Mouse (Mus musculus) heart, adult 9 months (tissue): ENCODE measurements around the gene Rfx7.
"Not testable (repeated sequence)": the region's sequence is repeated elsewhere in the genome, so short reads cannot be mapped to it uniquely, and the experiment has no call there.

ENCODE experiments used
- DNase-seq, 2 experiments: peaks; one replicate each; pipeline ENCODE4 v3.0.0; 2022; ENCODE audit warnings: low spot score in 2 of 2

Rfx7 gene

DNA sequence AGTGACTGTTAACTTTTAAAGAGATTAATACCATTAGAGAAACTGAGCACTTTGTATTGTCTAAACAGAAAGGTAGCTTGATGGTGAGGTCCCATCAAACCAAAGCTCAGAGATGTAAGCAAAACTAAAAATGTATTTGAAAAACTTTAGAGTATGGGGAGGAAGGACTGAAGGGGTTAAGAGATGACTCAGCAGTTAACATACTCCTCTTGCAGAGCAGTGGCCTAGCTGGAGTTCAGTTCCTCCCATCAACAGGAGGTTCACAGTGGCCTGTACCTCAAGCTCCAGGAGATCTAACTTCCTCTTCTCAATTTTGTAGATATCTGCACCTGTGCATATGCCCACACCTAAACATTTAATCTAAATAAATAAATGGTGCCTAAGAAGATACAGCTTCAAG is 11.6 kb downstream of the Rfx7 start:
- no peak for DNase-seq

DNA sequence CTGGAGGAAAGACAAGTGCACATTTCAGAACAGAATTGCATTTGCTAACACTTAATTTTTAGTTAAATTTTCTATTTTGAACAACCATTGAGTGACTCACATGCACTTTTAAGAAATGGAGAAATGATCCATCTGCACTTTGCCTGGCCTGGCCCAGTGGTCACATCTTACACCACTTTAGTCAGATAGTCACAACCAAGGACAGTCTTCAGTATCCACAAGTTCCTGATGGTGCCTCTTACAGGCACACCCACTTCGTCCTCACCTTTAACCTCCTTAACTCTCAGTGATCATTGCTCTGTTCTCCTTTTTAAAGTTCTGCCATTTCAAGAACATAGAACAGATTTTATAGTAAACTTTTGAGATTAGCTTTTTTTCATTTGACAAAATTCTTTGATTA is 26.7 kb downstream of the Rfx7 start:
- DNase-seq, result no peak

DNA sequence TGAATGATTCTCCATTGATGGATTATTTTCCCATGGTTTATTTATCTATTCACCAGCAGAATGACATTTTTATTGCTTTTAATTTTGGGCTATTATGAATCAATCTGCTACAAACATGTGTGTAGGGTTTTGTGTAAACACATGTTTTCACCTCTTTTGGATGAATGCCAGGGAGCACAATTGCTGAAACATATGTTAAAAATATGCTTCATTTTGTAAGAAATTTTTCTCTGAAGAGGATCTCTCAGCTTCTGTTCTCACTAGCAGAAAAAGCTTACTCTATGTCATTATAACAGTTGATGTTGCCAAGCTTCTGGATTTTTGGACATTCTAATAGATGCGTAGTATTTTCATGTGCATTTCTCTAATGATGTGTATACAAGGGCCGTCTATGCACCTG is 28.3 kb downstream of the Rfx7 start:
- DNase-seq, result no peak

DNA sequence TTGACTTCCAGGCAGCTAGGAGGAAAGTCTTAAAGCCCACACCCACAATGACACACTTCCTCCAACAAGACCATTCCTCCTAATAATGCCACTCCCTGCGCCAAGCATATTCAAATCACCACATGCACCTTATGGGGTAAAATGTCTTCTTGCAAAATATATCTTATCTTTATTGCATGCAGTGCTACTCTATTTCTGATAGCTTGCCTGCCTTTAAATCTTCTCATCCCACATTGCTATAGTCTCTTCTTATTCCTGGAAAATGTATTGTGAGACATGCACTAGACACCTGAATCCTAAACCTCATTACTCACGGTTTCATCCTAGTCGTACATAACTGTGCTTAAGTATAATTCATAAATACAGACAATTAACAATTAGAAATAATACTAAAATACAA is 31.2 kb downstream of the Rfx7 start:
- no peak for DNase-seq

DNA sequence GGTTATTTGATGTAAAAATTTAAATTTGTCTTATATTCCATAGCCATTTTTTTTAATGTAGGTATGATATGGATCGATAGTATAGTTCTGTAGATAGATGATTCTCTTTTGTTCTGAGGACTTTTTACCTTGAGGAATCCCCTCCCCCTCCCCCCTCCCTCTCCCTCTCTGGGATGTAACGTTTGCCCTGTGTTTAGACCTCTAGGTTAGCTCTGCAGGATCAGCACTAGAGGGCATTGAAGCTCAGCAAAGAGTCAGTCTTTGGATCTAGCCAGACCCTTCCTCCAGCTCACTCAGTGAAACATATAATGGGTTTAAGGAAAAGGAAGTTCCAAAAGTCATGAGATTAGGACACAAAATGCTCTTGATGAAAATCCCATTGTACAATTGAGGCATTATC is 35.1 kb downstream of the Rfx7 start:
- no peak for DNase-seq

DNA sequence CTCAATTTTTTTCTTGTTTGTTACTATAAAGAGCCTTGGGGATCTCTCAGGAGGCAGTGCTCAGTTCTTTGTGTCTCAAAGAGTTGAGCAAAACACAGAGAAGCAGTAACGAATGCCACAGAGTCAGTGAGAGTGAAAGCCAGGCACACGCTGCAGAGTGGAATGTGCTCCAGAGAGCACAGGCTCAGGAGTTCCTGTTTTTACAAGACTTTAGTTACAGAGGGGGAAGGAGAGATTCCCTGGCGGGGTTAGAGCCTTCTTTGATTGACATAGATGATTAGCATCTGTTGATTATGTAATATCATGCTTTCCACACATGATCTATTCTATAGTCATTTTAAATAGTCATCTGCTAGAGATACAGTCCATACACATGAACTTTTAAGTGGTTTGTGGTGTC is 48.2 kb downstream of the Rfx7 start:
- DNase-seq, result no peak

DNA sequence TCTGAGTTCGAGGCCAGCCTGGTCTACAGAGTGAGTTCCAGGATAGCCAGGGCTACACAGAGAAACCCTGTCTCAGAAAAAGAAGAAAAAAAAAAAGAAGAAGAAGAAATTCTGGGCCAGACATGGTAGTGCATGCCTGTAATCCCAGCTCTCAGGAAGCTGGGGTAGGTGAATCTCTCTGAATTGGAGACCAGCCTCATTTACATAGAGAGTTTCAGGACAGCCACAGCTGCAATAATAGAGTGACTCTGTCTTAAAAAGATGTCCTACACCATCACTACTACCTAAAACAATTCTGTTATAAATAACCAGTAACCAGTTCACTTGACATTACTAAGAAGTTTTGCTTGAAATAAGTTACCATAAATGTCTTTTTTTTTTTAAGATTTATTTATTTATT is 58.8 kb downstream of the Rfx7 start:
- no peak for DNase-seq

DNA sequence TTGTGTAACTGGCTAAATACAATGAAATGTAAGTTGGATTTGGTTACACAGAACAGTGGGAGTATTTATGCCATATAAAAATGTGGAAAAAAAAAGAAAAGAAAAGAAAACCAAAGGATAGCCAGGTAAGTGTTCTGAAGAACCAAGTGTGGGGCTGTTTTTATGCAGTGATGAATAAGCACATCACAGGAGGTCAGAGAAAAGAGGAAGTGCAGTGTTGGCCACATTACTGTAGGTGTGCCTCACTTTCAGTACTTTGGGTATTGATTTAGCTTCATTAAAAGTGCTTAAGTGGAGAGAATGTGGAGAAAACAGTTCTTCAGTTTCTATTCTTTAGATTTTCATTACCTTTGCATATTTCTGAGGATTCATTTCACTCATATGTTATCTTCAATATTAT is 60.0 kb downstream of the Rfx7 start:
- no peak for DNase-seq

DNA sequence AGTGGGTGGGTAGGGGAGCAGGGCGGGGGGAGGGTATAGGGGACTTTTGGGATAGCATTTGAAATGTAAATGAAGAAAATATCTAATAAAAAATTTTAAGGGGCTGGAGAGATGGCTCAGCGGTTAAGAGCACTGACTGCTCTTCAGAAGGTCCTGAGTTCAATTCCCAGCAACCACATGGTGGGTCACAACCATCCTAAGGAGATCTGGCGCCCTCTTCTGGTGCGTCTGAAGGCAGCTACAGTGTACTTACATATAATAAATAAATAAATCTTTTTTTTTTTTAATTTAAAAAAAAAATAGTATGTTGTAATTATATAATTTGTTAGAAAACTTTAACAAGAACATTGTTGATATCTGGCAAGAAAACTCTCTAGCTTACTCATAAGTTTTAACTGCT is 62.6 kb downstream of the Rfx7 start:
- not testable (repeated sequence) for DNase-seq

DNA sequence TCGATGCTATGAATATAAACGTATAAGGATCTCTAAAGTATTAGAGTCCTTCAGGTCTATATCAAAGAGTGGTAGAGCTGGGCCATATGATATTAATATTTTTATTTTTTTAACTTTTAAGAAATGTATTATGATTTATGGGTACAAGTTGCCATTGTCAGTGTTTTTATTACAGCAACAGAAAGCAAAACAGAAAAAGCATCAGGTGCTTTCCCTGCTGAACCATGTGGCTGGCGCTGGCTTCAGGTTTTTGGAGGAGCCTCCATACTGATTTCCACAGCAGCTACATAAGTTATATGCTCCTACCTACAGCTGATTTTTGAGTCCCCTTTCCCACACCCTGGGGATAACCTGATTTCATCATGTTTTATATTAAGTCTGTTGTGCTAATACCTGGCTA is 68.1 kb downstream of the Rfx7 start:
- DNase-seq, result no peak

DNA sequence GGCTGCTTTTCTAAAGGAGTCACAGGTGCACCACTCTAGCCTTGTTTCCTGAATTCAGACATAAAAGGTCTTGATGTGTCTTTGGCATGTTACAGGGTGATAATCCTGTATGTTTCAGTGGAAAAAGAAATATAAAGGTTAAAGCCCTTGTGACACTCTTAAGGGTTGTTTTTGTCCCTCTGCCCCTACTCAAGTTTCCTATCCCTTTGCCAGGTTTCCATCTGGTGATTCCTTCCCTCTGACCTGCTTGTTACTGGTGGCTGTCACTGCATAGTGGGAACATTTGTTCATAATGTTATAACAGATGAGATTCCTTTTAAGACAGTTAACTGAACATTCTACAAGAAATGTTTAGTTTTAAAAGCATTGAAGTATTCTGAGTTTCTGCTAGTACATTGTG is 77.7 kb downstream of the Rfx7 start:
- no peak for DNase-seq

DNA sequence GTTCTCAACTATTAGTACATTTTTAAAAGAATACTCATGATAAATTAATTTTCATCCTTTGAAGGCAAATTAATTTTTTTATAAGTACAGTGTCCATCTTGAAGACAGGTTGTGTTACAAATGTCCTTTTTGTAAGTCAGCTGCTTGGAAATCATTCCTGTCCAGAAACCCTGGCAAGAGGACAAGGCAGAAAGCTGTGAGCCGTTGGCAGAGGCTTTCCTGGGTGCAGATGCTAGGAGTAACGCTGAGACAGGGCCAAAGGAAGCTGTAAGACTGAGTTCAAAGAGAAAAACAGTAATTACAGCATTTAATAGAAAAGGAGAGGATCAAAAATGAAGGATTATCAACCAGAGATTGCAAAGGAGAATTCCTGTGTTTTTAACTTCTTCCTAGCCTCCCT is 81.8 kb downstream of the Rfx7 start:
- DNase-seq, result peak in 1 of 2 experiments; percentile 22

DNA sequence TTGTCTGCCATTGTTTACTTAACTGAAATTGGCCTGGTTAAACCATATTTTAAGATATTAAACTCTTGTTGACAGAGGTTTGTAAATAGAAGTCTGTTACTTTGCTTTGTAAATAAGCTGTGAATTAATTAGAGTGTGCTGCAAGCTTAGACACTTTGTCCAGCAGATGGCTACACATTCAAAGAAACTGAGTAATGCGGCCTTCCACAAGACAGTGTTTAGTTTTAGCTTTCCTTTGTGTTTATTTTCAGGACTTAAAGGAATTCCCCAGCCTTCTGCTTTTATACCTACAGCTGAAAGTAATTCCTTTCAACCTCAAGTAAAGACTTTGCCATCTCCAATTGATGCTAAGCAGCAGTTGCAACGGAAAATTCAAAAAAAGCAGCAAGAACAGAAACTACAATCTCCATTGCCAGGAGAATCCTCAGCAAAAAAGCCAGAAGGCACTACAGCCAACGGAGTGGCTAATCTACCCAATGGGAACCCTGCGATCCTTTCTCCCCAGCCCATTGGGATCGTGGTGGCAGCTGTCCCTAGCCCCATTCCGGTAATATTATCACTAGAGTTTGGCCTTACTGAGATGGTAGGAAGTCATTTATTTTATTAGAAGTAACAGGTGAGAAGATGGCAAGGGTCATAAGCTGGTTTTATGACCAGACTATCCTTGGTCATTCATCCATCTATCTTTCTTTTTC is 82.9 kb downstream of the Rfx7 start:
- DNase-seq, result no peak

DNA sequence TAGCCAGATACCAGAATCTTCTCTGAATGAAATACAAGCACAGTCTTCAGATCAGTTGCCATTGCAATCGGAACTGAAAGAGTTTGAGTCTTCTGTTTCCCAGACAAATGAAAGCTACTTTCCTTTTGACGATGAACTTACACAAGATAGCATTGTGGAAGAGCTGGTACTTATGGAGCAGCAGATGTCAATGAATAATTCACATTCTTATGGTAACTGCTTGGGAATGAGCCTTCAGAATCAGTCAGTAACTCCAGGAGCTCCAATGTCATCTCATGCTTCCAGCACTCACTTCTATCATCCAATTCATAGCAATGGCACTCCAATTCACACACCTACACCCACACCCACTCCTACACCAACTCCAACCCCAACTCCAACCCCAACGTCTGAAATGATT is 86.0 kb downstream of the Rfx7 start:
- no peak for DNase-seq

DNA sequence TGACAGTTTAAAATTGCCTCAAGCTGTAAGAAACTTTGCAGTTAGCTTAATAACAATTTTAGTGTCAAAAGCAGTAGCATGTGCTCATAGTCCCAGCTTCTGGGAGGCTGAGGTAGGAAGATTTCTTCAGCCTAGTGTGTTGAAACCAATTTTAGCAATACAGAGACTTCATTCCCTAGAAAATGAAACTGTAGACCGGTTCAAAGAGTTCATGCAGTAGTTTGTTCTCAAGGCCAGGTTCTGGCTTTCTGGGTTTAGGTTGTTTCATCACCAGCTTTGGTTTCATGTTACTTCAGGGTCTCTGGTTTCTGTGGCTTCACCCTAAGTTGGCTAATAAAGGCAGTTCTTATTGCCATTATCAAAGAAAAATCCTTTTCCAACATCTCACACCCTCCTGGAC is 91.6 kb downstream of the Rfx7 start:
- no peak for DNase-seq

DNA sequence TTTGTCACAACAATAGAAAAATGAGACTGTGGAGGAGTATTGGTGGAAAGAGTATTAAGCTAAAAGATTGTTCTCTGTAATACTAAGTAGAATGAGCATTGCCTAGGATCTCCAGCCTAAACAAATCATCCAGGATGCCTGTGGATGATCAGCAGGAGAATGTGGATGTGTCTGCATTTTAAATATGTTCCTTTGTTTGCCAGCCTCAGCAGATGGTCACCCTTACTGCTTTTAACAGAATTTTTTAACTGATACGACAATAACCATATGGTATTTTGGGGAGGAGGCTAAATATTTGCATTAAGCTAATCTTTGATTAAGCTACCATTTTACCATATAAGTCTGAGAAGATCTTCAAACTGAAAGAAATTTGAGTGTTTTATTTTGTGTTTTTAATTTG is 95.6 kb downstream of the Rfx7 start:
- no peak for DNase-seq

DNA sequence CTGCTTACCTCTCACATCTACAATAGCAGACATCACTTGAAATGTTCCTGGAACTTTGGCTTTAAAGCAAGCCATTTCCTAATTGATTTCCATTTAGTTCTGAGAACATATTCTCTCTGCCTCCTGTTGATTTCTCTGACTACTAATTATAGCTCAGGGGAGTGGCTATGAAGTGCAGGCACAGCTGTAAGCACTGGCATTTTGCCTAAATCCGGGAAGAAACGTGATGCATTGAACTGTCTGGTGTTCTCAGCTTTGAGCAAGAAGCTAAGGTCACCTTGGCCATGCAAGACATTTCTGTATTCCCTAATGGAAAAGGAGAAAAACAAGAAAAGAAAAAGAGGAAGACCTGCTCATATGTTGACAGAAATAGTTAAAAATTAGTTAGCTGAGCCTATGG is 96.6 kb downstream of the Rfx7 start:
- DNase-seq, result peak; percentile 45 to 66

DNA sequence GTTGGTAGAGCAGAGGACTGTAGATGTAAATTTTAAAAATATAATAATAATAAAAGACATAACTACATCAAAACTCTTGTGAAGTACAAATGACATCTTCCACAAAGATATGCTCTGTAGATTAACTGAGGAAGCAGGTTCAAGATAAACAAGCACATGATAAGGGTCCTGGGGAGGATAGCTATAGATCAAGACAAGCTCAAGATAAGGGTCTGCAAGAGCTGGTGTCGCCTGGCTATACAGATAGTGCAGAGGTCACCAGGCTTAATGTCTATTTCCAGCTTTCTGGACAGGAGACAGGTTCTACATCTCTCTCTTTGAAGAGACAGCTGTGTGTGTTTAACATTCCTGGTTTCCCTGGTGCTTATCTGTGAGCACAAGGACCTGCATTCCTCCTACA is 100.2 kb downstream of the Rfx7 start:
- DNase-seq, result no peak

DNA sequence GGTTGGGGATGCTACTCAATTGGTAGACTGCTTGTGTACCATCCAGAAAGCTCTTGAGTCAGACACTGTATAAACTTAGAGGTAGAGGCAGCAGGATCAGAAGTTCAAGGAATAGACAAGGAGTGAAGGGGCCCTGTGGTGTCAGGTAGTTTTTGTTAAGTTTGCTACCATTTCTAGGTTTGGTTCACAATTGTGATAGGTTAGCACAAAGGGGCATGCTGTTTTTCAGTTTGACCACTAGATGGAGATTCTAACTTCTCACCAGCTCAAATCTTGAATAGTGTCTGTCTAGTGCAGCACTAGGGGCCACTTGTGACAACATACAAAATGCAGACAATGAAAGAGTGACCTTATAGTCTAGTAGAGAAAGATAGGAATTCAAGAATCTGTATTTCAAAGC is 103.1 kb downstream of the Rfx7 start:
- DNase-seq, result peak in 1 of 2 experiments; percentile 23

DNA sequence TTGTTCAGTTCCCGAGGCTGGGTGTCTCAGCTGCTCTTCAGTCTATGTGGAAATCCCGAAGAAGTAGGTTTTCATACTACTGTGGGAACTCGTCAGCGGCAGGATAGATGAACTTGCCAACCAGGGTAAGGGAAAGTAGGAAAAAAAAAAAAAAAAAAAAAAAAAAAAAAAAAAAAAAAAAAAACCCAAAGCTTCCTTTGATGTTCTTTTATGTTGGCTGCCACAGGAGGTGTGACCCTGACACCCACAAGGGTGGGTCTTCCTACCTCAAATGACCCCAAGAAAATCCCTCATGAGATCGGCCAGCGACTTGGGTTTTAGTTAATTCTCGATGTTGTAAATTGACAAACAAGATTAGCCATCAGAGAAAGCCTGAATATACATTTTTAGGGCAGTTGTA is 104.5 kb downstream of the Rfx7 start:
- no peak for DNase-seq

DNA sequence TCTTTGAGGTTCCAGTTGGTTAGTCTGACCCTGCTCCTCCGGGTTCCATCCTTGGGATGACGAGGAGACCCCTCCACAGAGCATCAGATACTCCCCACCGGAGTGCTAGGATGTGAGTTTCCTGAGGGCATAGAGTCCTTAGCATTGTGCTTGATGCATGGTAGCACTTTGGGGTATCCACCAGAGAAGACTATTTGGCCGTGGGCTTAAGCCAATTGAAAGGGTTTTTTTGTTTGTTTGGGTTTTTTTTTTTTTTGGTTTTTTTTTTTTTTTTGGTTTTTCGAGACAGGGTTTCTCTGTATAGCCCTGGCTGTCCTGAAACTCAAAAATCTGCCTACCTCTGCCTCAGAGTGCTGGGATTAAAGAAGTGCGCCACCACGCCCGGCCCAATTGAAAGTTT is 105.2 kb downstream of the Rfx7 start:
- no peak for DNase-seq

DNA sequence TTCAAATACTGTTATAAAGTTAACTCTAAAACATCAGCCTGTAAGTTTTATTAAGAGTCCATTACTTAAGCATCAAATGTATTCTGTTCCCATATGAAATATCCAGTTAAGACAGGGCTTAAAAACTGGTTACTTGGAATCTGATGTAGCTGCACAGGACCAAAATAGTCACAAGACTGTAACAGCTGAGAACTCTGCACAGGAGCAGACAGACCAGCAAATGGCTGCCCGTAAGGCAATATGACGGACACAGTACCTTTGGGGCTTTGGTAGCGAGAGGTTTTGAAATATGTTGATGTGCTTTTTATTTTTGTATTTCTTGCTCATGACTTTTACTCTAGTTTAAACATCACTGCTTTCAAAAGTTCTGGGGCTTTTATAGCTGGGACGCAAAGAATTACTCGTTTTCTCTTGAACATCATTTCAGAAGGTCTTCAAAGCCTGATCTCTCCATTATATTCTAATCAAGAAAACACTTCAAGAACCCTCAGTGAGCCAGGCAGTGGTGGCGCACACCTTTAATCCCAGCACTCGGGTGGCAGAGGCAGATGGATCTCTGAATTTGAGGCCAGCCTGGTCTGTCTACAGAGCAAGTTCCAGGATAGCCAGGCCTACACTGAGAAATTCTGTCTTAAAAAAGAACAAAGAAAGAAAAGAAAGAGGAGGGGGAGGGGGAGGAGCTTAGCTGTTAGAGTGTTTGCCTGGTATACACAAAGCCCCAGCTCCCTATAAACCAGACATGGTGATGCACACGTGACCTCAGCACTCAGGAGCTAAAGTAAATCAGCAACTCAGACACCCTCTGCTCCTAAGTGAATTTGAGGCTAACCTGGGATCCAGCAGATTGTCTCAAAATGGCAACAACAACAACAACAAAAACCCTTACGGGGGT is 107.2 kb downstream of the Rfx7 start:
- DNase-seq, result no peak

DNA sequence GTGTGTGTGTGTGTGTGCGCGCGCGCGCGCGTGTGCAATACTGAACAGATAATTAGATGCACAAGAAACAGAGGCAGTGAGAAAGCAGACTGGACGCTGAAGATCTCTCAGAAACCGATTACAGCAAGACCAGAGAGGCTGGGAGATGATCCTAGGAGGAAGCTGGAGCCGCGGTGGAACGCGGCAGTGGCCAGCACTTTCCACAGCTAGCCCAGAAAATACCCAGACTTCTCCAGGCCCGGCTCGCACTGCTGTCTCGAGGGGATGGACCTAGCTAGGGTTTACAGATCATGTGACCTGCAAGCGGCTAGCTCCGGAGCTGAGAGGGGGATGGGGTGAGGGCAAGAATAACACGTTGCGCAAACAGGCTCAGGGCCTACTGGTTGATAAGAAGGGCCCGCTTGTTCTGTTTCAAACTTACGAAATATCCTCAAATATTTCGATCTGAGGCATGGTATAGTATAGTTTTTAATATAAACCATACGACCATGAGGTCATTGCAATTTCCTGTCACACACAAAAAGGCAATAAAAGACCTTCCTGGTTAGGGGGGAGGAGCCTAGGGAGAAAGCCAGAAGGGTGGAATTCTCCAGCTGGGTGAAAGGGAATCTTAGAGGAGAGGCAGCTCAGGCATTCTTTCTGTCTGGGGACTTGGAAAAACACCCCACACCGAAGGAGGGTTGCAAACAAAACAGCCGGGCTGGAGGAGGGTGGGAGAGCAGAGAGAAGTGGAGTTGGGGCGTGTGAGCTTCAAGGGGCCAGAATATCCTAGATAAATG is 108.0 kb downstream of the Rfx7 start:
- peak; percentile 95 for DNase-seq
